Mouse (Mus musculus) forebrain, embryonic 11.5 days (tissue): ENCODE results near the gene Tmem86a. TPM values are rescaled to one million over a fixed set of nuclear protein-coding genes. Genes with fewer than 3 reads are reported as not detected.
"Not testable (repeated sequence)": the region's sequence is repeated elsewhere in the genome, so short reads cannot be mapped to it uniquely, and the experiment has no call there.

Source experiments
- ATAC-seq: fragments of 200-750 bp; cut with Nextera tagmentation; replicated peaks from 2 replicates; pipeline ENCODE4 v1.8.0; 2017; ENCODE audit warnings: moderate TSS enrichment; ENCODE audit not compliant: low FRiP score
- DNase-seq: peaks from one replicate; pipeline ENCODE4 v3.0.0-alpha.2; 2017; ENCODE audit warnings: low spot score
- H3K27ac ChIP-seq: fragments of 300-500 bp; sonication (generic); 2 replicates; pipeline ENCODE4 v1.5.1; 2014; ENCODE audit warnings: low read depth, low read length
- H3K27me3 ChIP-seq: fragments of 300-500 bp; sonication (generic); 2 replicates; pipeline ENCODE4 v1.6.1; 2014; ENCODE audit warnings: mild to moderate bottlenecking, low read length, mixed read lengths; ENCODE audit not compliant: control insufficient read depth, insufficient read depth
- H3K36me3 ChIP-seq: fragments of 300-500 bp; sonication (generic); 2 replicates; pipeline ENCODE4 v1.6.1; 2014; ENCODE audit warnings: mild to moderate bottlenecking, low read length, moderate library complexity, mixed read lengths; ENCODE audit not compliant: control insufficient read depth, insufficient read depth
- H3K4me1 ChIP-seq: fragments of 300-500 bp; sonication (generic); replicated peaks from 2 replicates; pipeline ENCODE4 v1.6.1; 2014; ENCODE audit warnings: low read length, mixed read lengths; ENCODE audit not compliant: control insufficient read depth, insufficient read depth
- H3K4me2 ChIP-seq: fragments of 300-500 bp; sonication (generic); 2 replicates; pipeline ENCODE4 v1.6.1; 2014; ENCODE audit warnings: low read depth, mild to moderate bottlenecking, low read length, moderate library complexity, mixed read lengths; ENCODE audit not compliant: severe bottlenecking
- H3K4me3 ChIP-seq: fragments of 300-500 bp; sonication (generic); 2 replicates; pipeline ENCODE4 v1.5.1; 2014; ENCODE audit warnings: low read depth, low read length
- H3K9ac ChIP-seq: fragments of 300-500 bp; sonication (generic); 2 replicates; pipeline ENCODE4 v1.6.1; 2014; ENCODE audit warnings: low read length
- H3K9me3 ChIP-seq: fragments of 300-500 bp; sonication (generic); 2 replicates; pipeline ENCODE4 v1.6.1; 2016; ENCODE audit warnings: low read length, mixed read lengths; ENCODE audit not compliant: control insufficient read depth
- WGBS: fragments of 180-500 bp; shearing (Covaris S2); extraction: QIAGEN DNeasy Blood & Tissue Kit; methylation state at CpG from one replicate; pipeline ENCODE4 v1.1.7; 2014; 5-methylcytosine and 5-hydroxymethylcytosine counted together
- polyA plus RNA-seq: library from polyadenylated mRNA; unstranded; fragments of >200 nt; fragmentation: Nextera tagmentation; extraction: Ambion mirVana; gene quantifications from 2 replicates; pipeline ENCODE4 v1.2.1, GENCODE M21; 2014

The Tmem86a gene
- polyA plus RNA-seq, 1 experiment from 2014 or later = 6.9 TPM

DNA sequence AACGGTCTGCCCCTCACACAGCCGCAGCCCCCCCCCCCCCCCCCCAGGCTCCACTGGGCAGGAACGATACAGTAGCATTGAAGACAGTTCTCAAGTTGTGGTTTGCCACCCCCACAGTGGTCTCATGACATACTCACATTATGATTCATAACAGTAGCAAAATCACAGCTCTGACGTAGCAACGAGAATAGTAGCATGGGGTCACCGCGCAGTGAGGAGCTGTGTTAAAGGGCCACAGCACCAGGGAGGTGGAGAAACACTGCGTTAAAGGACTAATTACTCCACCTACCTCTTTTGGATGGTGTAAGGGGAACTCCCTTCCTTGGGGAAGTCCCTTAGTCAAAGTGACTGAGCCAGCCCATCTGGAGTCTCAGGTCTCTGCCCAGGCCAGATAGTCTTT is 27.9 kb upstream of the Tmem86a start:
- no peaks in the 10 kb centered on the region for H3K27me3 ChIP-seq
- no peaks in the 10 kb centered on the region for H3K36me3 ChIP-seq
- H3K9me3 ChIP-seq = no peaks in the 10 kb centered on the region
- H3K27ac ChIP-seq = no peak overlapping the region
- H3K4me3 ChIP-seq = no peak overlapping the region
- no peak for DNase-seq
- H3K4me2 ChIP-seq = no peak overlapping the region
- WGBS = 78% methylated on average over 8 of the region's 8 CpGs
- no peaks in the 10 kb centered on the region for H3K4me1 ChIP-seq
- no peak overlapping the region for H3K9ac ChIP-seq
- no peak for ATAC-seq

DNA sequence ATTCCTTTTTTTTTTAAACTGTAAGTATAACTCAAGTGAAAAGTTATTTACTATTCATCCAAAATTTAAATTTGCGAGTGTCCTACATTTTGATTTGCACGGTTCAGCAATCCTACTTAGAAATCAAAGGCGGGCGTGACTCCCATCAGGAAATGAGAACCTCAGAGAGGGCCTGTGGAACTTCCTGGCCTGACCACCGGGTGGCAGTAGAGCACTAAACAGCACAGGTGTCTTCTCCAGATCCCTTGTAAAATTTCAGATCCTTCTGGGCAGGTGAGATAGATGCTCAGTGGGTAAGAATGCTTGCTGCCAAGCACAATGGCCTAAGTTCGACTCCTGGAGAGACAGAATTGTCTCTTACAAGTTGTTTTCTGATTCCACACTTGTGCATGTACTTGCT is 26.9 kb upstream of the Tmem86a start:
- no peak for ATAC-seq
- no peaks in the 10 kb centered on the region for H3K36me3 ChIP-seq
- WGBS = 18% methylated on average over 6 of the region's 6 CpGs
- H3K9me3 ChIP-seq = no peaks in the 10 kb centered on the region
- no peak overlapping the region for H3K27ac ChIP-seq
- H3K4me1 ChIP-seq = no peaks in the 10 kb centered on the region
- H3K4me3 ChIP-seq = no peak overlapping the region
- no peaks in the 10 kb centered on the region for H3K27me3 ChIP-seq
- H3K4me2 ChIP-seq = no peak overlapping the region
- DNase-seq = peak; percentile 91
- H3K9ac ChIP-seq = no peak overlapping the region

DNA sequence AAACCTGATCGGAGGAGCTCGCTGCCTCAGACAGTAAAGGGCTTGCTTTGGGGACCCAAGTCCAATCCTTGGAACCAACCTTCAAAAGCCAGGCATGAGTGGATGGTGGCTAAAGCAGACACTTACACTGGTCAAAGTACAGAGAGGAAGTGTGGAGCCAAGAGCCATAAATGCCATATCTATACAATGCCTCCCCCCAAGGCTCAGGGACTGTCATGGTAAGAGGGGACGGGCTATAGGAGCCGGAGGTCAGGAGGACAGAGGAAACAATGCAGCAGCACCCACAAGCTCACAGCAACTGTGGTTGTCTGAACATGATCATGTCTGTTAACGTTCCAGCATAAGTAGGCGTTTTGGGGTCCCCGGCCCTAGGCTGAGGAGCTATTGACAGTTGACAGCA is 25.9 kb upstream of the Tmem86a start:
- Histone ChIP-seq H3K9ac (no peak overlapping the region), H3K27ac (no peak overlapping the region), H3K4me2 (no peak overlapping the region), H3K36me3 (no peaks in the 10 kb centered on the region), H3K9me3 (no peaks in the 10 kb centered on the region), H3K27me3 (no peaks in the 10 kb centered on the region), H3K4me3 (no peak overlapping the region), H3K4me1 (no peaks in the 10 kb centered on the region)
- DNase-seq (no peak), ATAC-seq (no peak)
- WGBS = 90% methylated on average over 7 of the region's 7 CpGs

DNA sequence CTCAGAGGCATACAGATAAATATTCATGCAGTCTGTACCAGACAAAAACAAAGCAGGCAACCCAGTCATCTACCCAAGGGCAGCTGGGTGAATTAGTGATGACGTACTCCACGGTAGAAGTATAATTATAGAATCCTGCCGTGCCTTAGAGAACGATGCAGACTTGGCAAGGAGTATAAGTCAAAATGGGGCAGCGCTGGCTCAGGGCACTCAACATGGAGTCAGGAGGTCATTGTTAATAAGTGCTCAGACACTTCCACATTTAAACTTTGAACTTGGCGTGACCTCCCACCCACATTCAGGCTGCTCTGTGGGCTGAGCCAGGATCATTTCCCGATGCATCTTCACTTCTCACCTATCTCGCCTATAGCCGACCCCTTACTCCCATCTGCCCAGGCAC is 25.0 kb upstream of the Tmem86a start:
- 82% methylated on average over 9 of the region's 9 CpGs for WGBS
- H3K4me1 ChIP-seq = no peaks in the 10 kb centered on the region
- H3K4me2 ChIP-seq = no peak overlapping the region
- H3K4me3 ChIP-seq = no peak overlapping the region
- H3K36me3 ChIP-seq = no peaks in the 10 kb centered on the region
- ATAC-seq = no peak
- no peak for DNase-seq
- no peak overlapping the region for H3K9ac ChIP-seq
- no peak overlapping the region for H3K27ac ChIP-seq
- H3K9me3 ChIP-seq = no peaks in the 10 kb centered on the region
- no peaks in the 10 kb centered on the region for H3K27me3 ChIP-seq

DNA sequence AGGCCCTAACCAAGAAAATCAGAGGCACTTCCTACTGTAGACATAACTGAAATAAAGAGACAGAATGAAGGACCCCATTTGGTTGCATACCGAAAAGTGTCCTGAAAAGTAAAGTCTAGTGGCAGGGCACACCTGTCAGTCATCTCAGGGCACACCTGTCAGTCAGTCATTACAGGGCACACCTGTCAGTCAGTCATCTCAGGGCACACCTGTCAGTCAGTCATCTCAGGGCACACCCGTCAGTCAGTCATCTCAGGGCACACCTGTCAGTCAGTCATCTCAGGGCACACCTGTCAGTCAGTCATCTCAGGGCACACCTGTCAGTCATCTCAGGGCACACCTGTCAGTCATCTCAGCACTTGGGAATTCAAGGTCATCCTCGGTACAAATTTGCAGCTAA is 23.5 kb upstream of the Tmem86a start:
- not testable (repeated sequence) for H3K4me2 ChIP-seq, H3K27ac ChIP-seq, H3K4me1 ChIP-seq, H3K36me3 ChIP-seq, ATAC-seq, DNase-seq, H3K9ac ChIP-seq, H3K4me3 ChIP-seq, H3K27me3 ChIP-seq, H3K9me3 ChIP-seq
- WGBS = 86% methylated on average over 3 of the region's 3 CpGs

DNA sequence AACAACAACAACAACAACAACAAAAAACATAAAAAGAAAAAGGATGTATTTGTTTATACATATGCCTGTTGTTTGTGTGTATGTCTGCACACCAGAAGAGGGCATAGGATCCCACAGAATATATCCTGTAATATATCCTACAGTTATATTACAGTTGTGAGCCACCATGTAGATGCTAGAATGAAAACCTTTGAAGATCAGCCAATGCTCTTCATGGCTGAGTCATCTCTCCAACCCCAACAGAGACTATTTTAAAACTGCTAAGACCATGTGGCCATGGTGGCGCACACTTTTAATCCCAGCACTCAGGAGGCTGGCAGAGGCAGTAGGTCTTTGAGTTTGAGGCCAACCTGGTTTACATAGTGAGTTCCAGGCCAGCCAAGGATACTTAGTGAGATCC is 22.9 kb upstream of the Tmem86a start:
- H3K27me3 ChIP-seq = no peaks in the 10 kb centered on the region
- H3K9me3 ChIP-seq = no peaks in the 10 kb centered on the region
- H3K4me1 ChIP-seq = no peaks in the 10 kb centered on the region
- no peak overlapping the region for H3K4me3 ChIP-seq
- WGBS = 96% methylated on average over 1 of the region's 1 CpGs
- H3K9ac ChIP-seq = no peak overlapping the region
- H3K36me3 ChIP-seq = no peaks in the 10 kb centered on the region
- no peak overlapping the region for H3K4me2 ChIP-seq
- ATAC-seq = no peak
- no peak for DNase-seq
- no peak overlapping the region for H3K27ac ChIP-seq

DNA sequence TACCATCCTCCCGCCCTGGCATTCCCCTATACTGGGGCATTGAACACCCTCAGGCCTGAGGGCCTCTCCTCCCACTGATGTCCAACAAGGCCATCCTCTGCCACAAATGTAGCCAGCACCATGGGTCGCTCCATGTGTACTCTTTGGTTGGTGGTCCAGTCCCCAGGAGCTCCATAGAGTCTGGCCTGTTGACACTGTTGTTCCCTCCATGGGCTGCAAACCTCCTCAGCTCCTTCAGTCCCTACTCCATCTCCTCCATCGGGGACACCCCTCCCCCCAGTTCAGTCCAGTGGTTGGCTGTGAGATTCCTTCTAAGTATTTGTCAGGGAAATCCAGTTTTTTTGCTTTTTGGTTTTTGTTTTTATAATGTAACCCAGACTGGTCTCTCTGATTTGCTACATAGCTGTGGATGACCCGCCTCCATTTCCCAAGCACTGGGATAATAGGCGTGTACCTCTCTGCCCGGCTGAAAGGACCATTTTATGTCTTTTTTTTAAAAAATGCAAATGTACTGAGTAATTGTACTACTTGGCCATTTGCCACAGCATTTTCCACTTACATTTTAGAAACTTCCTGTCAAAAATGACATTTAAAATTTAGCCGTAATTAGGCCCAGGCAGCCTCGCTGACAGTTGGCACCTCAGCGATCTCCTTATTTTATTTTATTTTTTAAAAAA is 19.7 kb upstream of the Tmem86a start:
- Histone ChIP-seq H3K4me1 (no peaks in the 10 kb centered on the region), H3K27ac (no peak overlapping the region), H3K4me2 (no peak overlapping the region), H3K27me3 (no peaks in the 10 kb centered on the region), H3K9me3 (no peaks in the 10 kb centered on the region), H3K36me3 (no peaks in the 10 kb centered on the region), H3K4me3 (no peak overlapping the region), H3K9ac (no peak overlapping the region)
- ATAC-seq (no peak), DNase-seq (no peak)
- WGBS = 85% methylated on average over 9 of the region's 9 CpGs

DNA sequence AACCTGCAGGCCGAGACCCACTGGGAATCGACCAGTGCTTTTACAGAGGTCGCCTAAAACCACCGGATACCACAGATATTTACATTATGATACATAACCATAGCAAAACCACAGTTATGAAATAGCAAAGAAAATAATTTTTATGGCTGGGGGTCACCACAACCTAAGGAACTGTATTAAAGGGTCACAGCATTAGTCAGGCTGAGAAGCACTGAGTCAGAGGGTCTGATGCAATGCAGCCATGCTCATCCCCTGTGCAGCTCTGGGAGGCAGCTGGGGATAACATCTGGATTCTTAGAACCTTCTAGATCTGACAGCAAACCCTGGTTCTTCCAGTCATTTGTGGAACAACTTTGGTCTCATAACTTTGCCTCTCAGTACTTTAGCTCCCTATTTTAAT is 19.0 kb upstream of the Tmem86a start:
- Histone ChIP-seq H3K9ac (no peak overlapping the region), H3K4me1 (no peaks in the 10 kb centered on the region), H3K27ac (no peak overlapping the region), H3K27me3 (no peaks in the 10 kb centered on the region), H3K36me3 (no peaks in the 10 kb centered on the region), H3K4me2 (no peak overlapping the region), H3K4me3 (no peak overlapping the region), H3K9me3 (no peaks in the 10 kb centered on the region)
- DNase-seq (no peak), ATAC-seq (no peak)
- 88% methylated on average over 4 of the region's 4 CpGs for WGBS

DNA sequence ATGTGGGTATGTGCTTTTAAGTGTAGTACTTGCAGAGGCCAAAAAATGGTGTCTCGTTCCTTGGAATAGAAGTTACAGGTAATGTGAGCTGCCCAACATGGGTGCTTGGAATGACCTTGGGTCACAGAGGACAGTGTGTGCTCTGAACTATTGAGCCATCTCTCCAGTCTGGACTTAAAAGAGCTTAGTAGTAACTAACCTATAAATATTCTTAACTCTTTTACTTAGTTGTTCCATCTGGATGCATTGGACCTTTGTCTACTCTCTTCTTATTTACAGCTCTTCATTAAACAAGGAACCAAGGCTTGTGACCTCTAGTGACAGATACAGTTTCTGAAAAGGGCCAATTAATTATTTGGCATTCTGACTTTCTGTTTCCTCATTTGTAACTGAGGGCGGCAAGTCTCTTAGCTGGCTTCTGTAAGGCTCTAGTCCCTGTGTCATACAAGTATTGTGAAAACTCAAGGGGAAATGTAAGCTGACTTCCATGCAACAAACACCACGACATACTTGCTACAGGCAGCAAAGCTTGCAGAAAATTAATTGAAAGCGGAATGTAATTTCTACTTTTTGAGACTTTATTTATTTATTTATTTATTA is 15.5 kb upstream of the Tmem86a start:
- Histone ChIP-seq H3K36me3 (no peaks in the 10 kb centered on the region), H3K27ac (no peak overlapping the region), H3K9me3 (no peaks in the 10 kb centered on the region), H3K4me2 (no peak overlapping the region), H3K9ac (no peak overlapping the region), H3K4me3 (no peak overlapping the region), H3K4me1 (no peaks in the 10 kb centered on the region), H3K27me3 (no peaks in the 10 kb centered on the region)
- WGBS = 89% methylated on average over 4 of the region's 4 CpGs
- ATAC-seq (no peak), DNase-seq (no peak)
